Mouse (Mus musculus) limb, embryonic 12.5 days (tissue): ENCODE measurements around the gene Fam210b. TPM values are rescaled to one million over a fixed set of nuclear protein-coding genes. Genes with fewer than 3 reads are reported as not detected.

Experiments
- ATAC-seq: fragments of 200-750 bp; cut with Nextera tagmentation; 2 replicates; pipeline ENCODE4 v1.8.0; 2017; ENCODE audit warnings: low read depth, moderate TSS enrichment; ENCODE audit not compliant: insufficient number of reproducible peaks, insufficient read depth, low FRiP score, low TSS enrichment
- H3K27ac ChIP-seq: fragments of 300-500 bp; sonication (generic); 2 replicates; pipeline ENCODE4 v1.5.1; 2016; ENCODE audit warnings: mild to moderate bottlenecking, moderate library complexity
- H3K27me3 ChIP-seq: fragments of 300-500 bp; sonication (generic); 2 replicates; pipeline ENCODE4 v1.6.1; 2016; ENCODE audit warnings: mild to moderate bottlenecking, moderate library complexity
- H3K36me3 ChIP-seq: fragments of 300-500 bp; sonication (generic); 2 replicates; pipeline ENCODE4 v1.6.1; 2016; ENCODE audit warnings: mild to moderate bottlenecking, moderate library complexity
- H3K4me1 ChIP-seq: fragments of 300-500 bp; sonication (generic); replicated peaks from 2 replicates; pipeline ENCODE4 v1.6.1; 2016
- H3K4me2 ChIP-seq: fragments of 300-500 bp; sonication (generic); 2 replicates; pipeline ENCODE4 v1.6.1; 2016; ENCODE audit warnings: mild to moderate bottlenecking, moderate library complexity
- H3K4me3 ChIP-seq: fragments of 300-500 bp; sonication (generic); replicated peaks from 2 replicates; pipeline ENCODE4 v1.5.1; 2016; ENCODE audit warnings: mild to moderate bottlenecking
- H3K9ac ChIP-seq: fragments of 300-500 bp; sonication (generic); replicated peaks from 2 replicates; pipeline ENCODE4 v1.6.1; 2016; ENCODE audit warnings: mild to moderate bottlenecking, moderate library complexity
- H3K9me3 ChIP-seq: fragments of 300-500 bp; sonication (generic); 2 replicates; pipeline ENCODE4 v1.6.1; 2016; ENCODE audit warnings: mild to moderate bottlenecking, moderate library complexity
- WGBS: fragments of 180-500 bp; shearing (Covaris S2); methylation state at CpG from one replicate; pipeline ENCODE4 v1.1.7; 2016; 5-methylcytosine and 5-hydroxymethylcytosine counted together
- polyA plus RNA-seq: library from polyadenylated mRNA; unstranded; fragments of >200 nt; fragmentation: Nextera tagmentation; extraction: Ambion mirVana; gene quantifications from 2 replicates; pipeline ENCODE4 v1.2.1, GENCODE M21; 2016

The Fam210b gene
- polyA plus RNA-seq, 1 experiment from 2014 or later: 17.0 TPM

- WGBS: 57% methylated on average over 8 of the region's 8 CpGs
- H3K27ac ChIP-seq: no peak overlapping the region
- no peak overlapping the region for H3K4me2 ChIP-seq
- 0 out of 2 replicates have a peak, but pooled peaks cover 7% of the 10 kb centered on the region for H3K27me3 ChIP-seq
- no peaks in the 10 kb centered on the region for H3K9me3 ChIP-seq
- H3K4me3 ChIP-seq: no peak overlapping the region
- H3K4me1 ChIP-seq: peaks cover 3% of the 10 kb centered on the region; the same call in 1 of the 2 replicates
- H3K9ac ChIP-seq: no peak overlapping the region
- H3K36me3 ChIP-seq: peaks cover 20% of the 10 kb centered on the region
- ATAC-seq: no peak
Measured at GRCm38 (mm10) chr2:172350773-172351172, 5.4 kb downstream of the Fam210b start.

- Histone ChIP-seq H3K9me3 (no peaks in the 10 kb centered on the region), H3K36me3 (peaks cover 45% of the 10 kb centered on the region), H3K27me3 (no peaks in the 10 kb centered on the region), H3K4me2 (no peak overlapping the region), H3K27ac (no peak overlapping the region), H3K4me1 (no peaks in the 10 kb centered on the region), H3K4me3 (no peak overlapping the region), H3K9ac (no peak overlapping the region)
- WGBS: 77% methylated on average over 9 of the region's 9 CpGs
- ATAC-seq: no peak
Measured at GRCm38 (mm10) chr2:172353218-172353617, 7.9 kb downstream of the Fam210b start.

GRCm38 (mm10) chr2:172354761-172355160 lies 9.4 kb downstream of the Fam210b start:
- no peak overlapping the region for H3K4me2 ChIP-seq
- H3K36me3 ChIP-seq: peaks cover 60% of the 10 kb centered on the region
- H3K4me1 ChIP-seq: no peaks in the 10 kb centered on the region
- no peaks in the 10 kb centered on the region for H3K27me3 ChIP-seq
- no peak for ATAC-seq
- H3K4me3 ChIP-seq: no peak overlapping the region
- no peak overlapping the region for H3K9ac ChIP-seq
- WGBS: 77% methylated on average over 9 of the region's 9 CpGs
- no peak overlapping the region for H3K27ac ChIP-seq
- no peaks in the 10 kb centered on the region for H3K9me3 ChIP-seq

GRCm38 (mm10) chr2:172355833-172356232 lies 10.5 kb downstream of the Fam210b start:
- 90% methylated on average over 5 of the region's 5 CpGs for WGBS
- H3K27me3 ChIP-seq: no peaks in the 10 kb centered on the region
- H3K9ac ChIP-seq: no peak overlapping the region
- no peaks in the 10 kb centered on the region for H3K4me1 ChIP-seq
- no peaks in the 10 kb centered on the region for H3K9me3 ChIP-seq
- no peak overlapping the region for H3K4me3 ChIP-seq
- no peak overlapping the region for H3K27ac ChIP-seq
- ATAC-seq: no peak
- no peak overlapping the region for H3K4me2 ChIP-seq
- peaks cover 71% of the 10 kb centered on the region for H3K36me3 ChIP-seq

- ATAC-seq: no peak
- Histone ChIP-seq H3K4me1 (peaks cover 5% of the 10 kb centered on the region), H3K4me2 (no peak overlapping the region), H3K36me3 (peaks cover 99% of the 10 kb centered on the region), H3K27me3 (no peaks in the 10 kb centered on the region), H3K9me3 (no peaks in the 10 kb centered on the region), H3K4me3 (no peak overlapping the region), H3K9ac (no peak overlapping the region), H3K27ac (no peak overlapping the region)
- 91% methylated on average over 7 of the region's 7 CpGs for WGBS
Measured at GRCm38 (mm10) chr2:172363176-172363575, 17.8 kb downstream of the Fam210b start.

- peak; percentile 98 for ATAC-seq
- H3K36me3 ChIP-seq: peaks cover 60% of the 10 kb centered on the region
- WGBS: under 1% methylated on average over 66 of the region's 66 CpGs
Measured at GRCm38 (mm10) chr2:172370411-172371223, 25.3 kb downstream of the Fam210b start, which contains the start of the genes Aurka and Cstf1. Aurka (minus strand) TSS chr2:172370535. Cstf1 (plus strand) TSS chr2:172370681.

GRCm38 (mm10) chr2:172371258-172371657 lies 25.9 kb downstream of the Fam210b start:
- Histone ChIP-seq H3K36me3 (peaks cover 60% of the 10 kb centered on the region), H3K4me2 (peak overlapping the region; percentile 73), H3K9me3 (no peaks in the 10 kb centered on the region), H3K4me1 (peaks cover 30% of the 10 kb centered on the region), H3K4me3 (peak overlapping the region; percentile 91), H3K9ac (peak overlapping the region; percentile 91), H3K27me3 (no peaks in the 10 kb centered on the region), H3K27ac (peak overlapping the region; percentile 87)
- ATAC-seq: no peak
- under 1% methylated on average over 11 of the region's 11 CpGs for WGBS

More at GRCm38 (mm10) chr2:172370411-172371223, 25.3 kb downstream of the Fam210b start, which contains the start of the genes Aurka and Cstf1:
- Histone ChIP-seq H3K9me3 (no peaks in the 10 kb centered on the region), H3K9ac (peak within 1 kb of the TSS; percentile 91), H3K4me2 (peak within 1 kb of the TSS; percentile 87), H3K4me1 (peaks cover 30% of the 10 kb centered on the region), H3K4me3 (peak within 1 kb of the TSS; percentile 91), H3K27me3 (no peaks in the 10 kb centered on the region), H3K27ac (peak within 1 kb of the TSS; percentile 87)

- Histone ChIP-seq H3K9me3 (no peaks in the 10 kb centered on the region), H3K27ac (no peak overlapping the region), H3K4me1 (peaks cover 7% of the 10 kb centered on the region; the same call in 1 of the 2 replicates), H3K9ac (no peak overlapping the region), H3K4me2 (no peak overlapping the region), H3K4me3 (no peak overlapping the region), H3K27me3 (no peaks in the 10 kb centered on the region), H3K36me3 (peaks cover 91% of the 10 kb centered on the region)
- 94% methylated on average over 4 of the region's 4 CpGs for WGBS
- ATAC-seq: no peak
Measured at GRCm38 (mm10) chr2:172376551-172376950, 31.2 kb downstream of the Fam210b start.

GRCm38 (mm10) chr2:172376999-172377515 lies 31.7 kb downstream of the Fam210b start:
- no peaks in the 10 kb centered on the region for H3K9me3 ChIP-seq
- peaks cover 2% of the 10 kb centered on the region; the same call in 1 of the 2 replicates for H3K4me1 ChIP-seq
- H3K9ac ChIP-seq: no peak overlapping the region
- no peaks in the 10 kb centered on the region for H3K27me3 ChIP-seq
- no peak overlapping the region for H3K4me3 ChIP-seq
- no peak overlapping the region for H3K4me2 ChIP-seq
- H3K27ac ChIP-seq: no peak overlapping the region
- WGBS: 67% methylated on average over 5 of the region's 5 CpGs
- H3K36me3 ChIP-seq: peaks cover 96% of the 10 kb centered on the region
- no peak for ATAC-seq

GRCm38 (mm10) chr2:172378332-172378731 lies 33.0 kb downstream of the Fam210b start:
- Histone ChIP-seq H3K27ac (no peak overlapping the region), H3K9ac (no peak overlapping the region), H3K4me3 (no peak overlapping the region), H3K36me3 (peaks cover 99% of the 10 kb centered on the region), H3K4me1 (no peaks in the 10 kb centered on the region), H3K9me3 (no peaks in the 10 kb centered on the region), H3K27me3 (no peaks in the 10 kb centered on the region), H3K4me2 (no peak overlapping the region)
- no peak for ATAC-seq
- 76% methylated on average over 7 of the region's 7 CpGs for WGBS

GRCm38 (mm10) chr2:172380513-172380912 lies 35.1 kb downstream of the Fam210b start:
- H3K36me3 ChIP-seq: peaks cover 78% of the 10 kb centered on the region
- no peak for ATAC-seq

More at GRCm38 (mm10) chr2:172380513-172380912, 35.1 kb downstream of the Fam210b start:
- Histone ChIP-seq H3K27ac (no peak overlapping the region), H3K27me3 (no peaks in the 10 kb centered on the region), H3K9me3 (no peaks in the 10 kb centered on the region), H3K4me2 (no peak overlapping the region), H3K4me3 (no peak overlapping the region), H3K9ac (no peak overlapping the region), H3K4me1 (no peaks in the 10 kb centered on the region)
- WGBS: 97% methylated on average over 17 of the region's 17 CpGs
